Mouse (Mus musculus): ENCODE data around the gene Tsr3. TPM values are rescaled to one million over a fixed set of nuclear protein-coding genes. Genes with fewer than 3 reads are reported as not detected.
A peak's percentile ranks its signal among the peaks of the same experiment; 100 is the strongest.

Tsr3 gene
- polyA plus RNA-seq (2014; fragmentation: Nextera tagmentation; extraction: Ambion mirVana), result 32.1 and 33.6 TPM in 2 replicates

- under 1% methylated on average over 80 of the region's 80 CpGs for WGBS (ENCODE audit: insufficient replicate concordance)
- H3K9ac ChIP-seq (ENCODE audit: low read depth, low read length), result peak within 1 kb of the TSS; percentile 91
- peak within 1 kb of the TSS; percentile 63 for H3K27ac ChIP-seq (ENCODE audit: low read depth, low read length)
- ATAC-seq (replicated peaks; ENCODE audit: insufficient number of reproducible peaks, low FRiP score, low TSS enrichment), result 0 out of 2 replicates have a peak, but pooled peaks have one; percentile 70
- H3K4me2 ChIP-seq, result peak within 1 kb of the TSS; percentile 94
- H3K4me3 ChIP-seq (ENCODE audit: low read depth, low read length), result peak within 1 kb of the TSS; percentile 87
- H3K36me3 ChIP-seq (ENCODE audit: control insufficient read depth, insufficient read depth, low read length), result peaks cover 9% of the 10 kb centered on the region
- H3K9me3 ChIP-seq (replicated peaks; ENCODE audit: control insufficient read depth, low read length), result no peaks in the 10 kb centered on the region
- peaks cover 15% of the 10 kb centered on the region for H3K4me1 ChIP-seq (ENCODE audit: control insufficient read depth, insufficient read depth, low read length)
- H3K27me3 ChIP-seq (ENCODE audit: control insufficient read depth, insufficient read depth, low read length), result no peaks in the 10 kb centered on the region
These were observed at the start of gene Tsr3, which contains the start of gene Gnptg for GRCm38 (mm10) chr17:25239695-25240636. Gene Tsr3 (plus strand): TSS chr17:25240170. Gene Gnptg (minus strand): TSS chr17:25240124.

DNA sequence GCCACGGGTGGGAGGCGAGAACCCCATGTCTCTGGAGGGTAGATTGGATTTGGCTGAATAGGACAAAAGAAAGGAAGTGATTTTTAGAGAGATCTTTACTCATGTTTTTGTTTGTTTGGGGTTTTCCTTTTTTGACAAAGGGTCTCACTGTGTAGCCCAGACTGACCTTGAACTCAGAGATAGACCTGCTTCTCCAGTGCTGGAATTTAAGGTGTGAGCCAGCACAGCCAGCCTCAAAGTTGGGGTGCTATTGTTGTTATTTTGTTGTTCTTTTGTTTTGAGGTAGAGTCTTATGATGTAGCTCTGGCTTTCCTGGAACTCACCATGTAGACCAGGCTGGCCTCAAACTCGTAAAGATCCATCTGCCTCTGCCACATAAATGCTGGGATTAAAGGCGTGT lies 37.6 kb upstream of the Tsr3 start:
- Histone ChIP-seq H3K4me1 (ENCODE audit: control insufficient read depth, insufficient read depth, low read length) (no peaks in the 10 kb centered on the region), H3K9me3 (replicated peaks; ENCODE audit: control insufficient read depth, low read length) (no peaks in the 10 kb centered on the region), H3K4me3 (ENCODE audit: low read depth, low read length) (no peak overlapping the region), H3K9ac (ENCODE audit: low read depth, low read length) (no peak overlapping the region), H3K27ac (ENCODE audit: low read depth, low read length) (no peak overlapping the region), H3K27me3 (ENCODE audit: control insufficient read depth, insufficient read depth, low read length) (no peaks in the 10 kb centered on the region), H3K36me3 (ENCODE audit: control insufficient read depth, insufficient read depth, low read length) (peaks cover 27% of the 10 kb centered on the region), H3K4me2 (no peak overlapping the region)
- ATAC-seq (replicated peaks; ENCODE audit: insufficient number of reproducible peaks, low FRiP score, low TSS enrichment), result no peak
- WGBS (ENCODE audit: insufficient replicate concordance), result 87% methylated on average over 4 of the region's 4 CpGs

DNA sequence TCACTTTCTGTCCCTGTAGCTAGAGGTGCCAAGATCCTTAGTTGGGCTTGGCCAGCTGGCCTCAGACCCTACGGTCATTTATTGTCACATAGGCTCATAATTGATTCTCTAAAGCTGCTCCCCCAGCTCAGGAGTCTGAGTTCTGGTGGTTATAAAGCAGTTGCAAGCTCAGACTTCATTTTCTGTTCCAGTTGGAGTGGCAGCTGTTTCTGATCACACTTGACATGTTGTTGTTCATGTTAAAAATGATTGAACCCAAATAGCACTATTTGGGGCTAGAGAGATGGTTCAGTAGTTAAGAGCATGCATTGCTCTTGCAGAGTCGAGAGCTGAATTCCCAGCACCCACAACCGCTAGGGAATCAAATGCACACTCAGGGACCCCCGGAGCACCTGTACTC lies 30.0 kb upstream of the Tsr3 start:
- H3K36me3 ChIP-seq (ENCODE audit: control insufficient read depth, insufficient read depth, low read length), result peaks cover 31% of the 10 kb centered on the region
- H3K27ac ChIP-seq (ENCODE audit: low read depth, low read length), result no peak overlapping the region
- H3K4me1 ChIP-seq (ENCODE audit: control insufficient read depth, insufficient read depth, low read length), result no peaks in the 10 kb centered on the region
- ATAC-seq (replicated peaks; ENCODE audit: insufficient number of reproducible peaks, low FRiP score, low TSS enrichment), result no peak
- no peaks in the 10 kb centered on the region for H3K27me3 ChIP-seq (ENCODE audit: control insufficient read depth, insufficient read depth, low read length)
- 91% methylated on average over 4 of the region's 4 CpGs for WGBS (ENCODE audit: insufficient replicate concordance)
- H3K9me3 ChIP-seq (replicated peaks; ENCODE audit: control insufficient read depth, low read length), result no peaks in the 10 kb centered on the region
- no peak overlapping the region for H3K9ac ChIP-seq (ENCODE audit: low read depth, low read length)
- no peak overlapping the region for H3K4me2 ChIP-seq
- no peak overlapping the region for H3K4me3 ChIP-seq (ENCODE audit: low read depth, low read length)

- Histone ChIP-seq H3K36me3 (ENCODE audit: control insufficient read depth, insufficient read depth, low read length) (peaks cover 25% of the 10 kb centered on the region), H3K4me2 (no peak overlapping the region), H3K9ac (ENCODE audit: low read depth, low read length) (no peak overlapping the region), H3K9me3 (replicated peaks; ENCODE audit: control insufficient read depth, low read length) (no peaks in the 10 kb centered on the region), H3K27me3 (ENCODE audit: control insufficient read depth, insufficient read depth, low read length) (no peaks in the 10 kb centered on the region), H3K4me1 (ENCODE audit: control insufficient read depth, insufficient read depth, low read length) (no peaks in the 10 kb centered on the region), H3K4me3 (ENCODE audit: low read depth, low read length) (no peak overlapping the region), H3K27ac (ENCODE audit: low read depth, low read length) (no peak overlapping the region)
- WGBS (ENCODE audit: insufficient replicate concordance), result 82% methylated on average over 15 of the region's 15 CpGs
- no peak for ATAC-seq (replicated peaks; ENCODE audit: insufficient number of reproducible peaks, low FRiP score, low TSS enrichment)
These were observed 29.1 kb upstream of the Tsr3 start for GRCm38 (mm10) chr17:25210680-25211466.

GRCm38 (mm10) chr17:25211705-25212104 lies 28.3 kb upstream of the Tsr3 start:
- no peak overlapping the region for H3K27ac ChIP-seq (ENCODE audit: low read depth, low read length)
- H3K4me1 ChIP-seq (ENCODE audit: control insufficient read depth, insufficient read depth, low read length), result no peaks in the 10 kb centered on the region
- H3K4me2 ChIP-seq, result no peak overlapping the region
- H3K9me3 ChIP-seq (replicated peaks; ENCODE audit: control insufficient read depth, low read length), result no peaks in the 10 kb centered on the region
- no peak for ATAC-seq (replicated peaks; ENCODE audit: insufficient number of reproducible peaks, low FRiP score, low TSS enrichment)
- peaks cover 26% of the 10 kb centered on the region for H3K36me3 ChIP-seq (ENCODE audit: control insufficient read depth, insufficient read depth, low read length)
- WGBS (ENCODE audit: insufficient replicate concordance), result 71% methylated on average over 4 of the region's 4 CpGs
- H3K4me3 ChIP-seq (ENCODE audit: low read depth, low read length), result no peak overlapping the region
- no peak overlapping the region for H3K9ac ChIP-seq (ENCODE audit: low read depth, low read length)
- no peaks in the 10 kb centered on the region for H3K27me3 ChIP-seq (ENCODE audit: control insufficient read depth, insufficient read depth, low read length)

GRCm38 (mm10) chr17:25215431-25215830 lies 24.5 kb upstream of the Tsr3 start:
- H3K27ac ChIP-seq (ENCODE audit: low read depth, low read length), result no peak overlapping the region
- no peak for ATAC-seq (replicated peaks; ENCODE audit: insufficient number of reproducible peaks, low FRiP score, low TSS enrichment)
- no peaks in the 10 kb centered on the region for H3K27me3 ChIP-seq (ENCODE audit: control insufficient read depth, insufficient read depth, low read length)

GRCm38 (mm10) chr17:25218967-25219366 lies 21.0 kb upstream of the Tsr3 start:
- Histone ChIP-seq H3K9me3 (replicated peaks; ENCODE audit: control insufficient read depth, low read length) (no peaks in the 10 kb centered on the region), H3K4me2 (no peak overlapping the region), H3K9ac (ENCODE audit: low read depth, low read length) (no peak overlapping the region), H3K36me3 (ENCODE audit: control insufficient read depth, insufficient read depth, low read length) (peaks cover 5% of the 10 kb centered on the region; the same call in 1 of the 2 replicates), H3K27me3 (ENCODE audit: control insufficient read depth, insufficient read depth, low read length) (no peaks in the 10 kb centered on the region), H3K4me3 (ENCODE audit: low read depth, low read length) (no peak overlapping the region), H3K27ac (ENCODE audit: low read depth, low read length) (no peak overlapping the region), H3K4me1 (ENCODE audit: control insufficient read depth, insufficient read depth, low read length) (peaks cover 3% of the 10 kb centered on the region)
- ATAC-seq (replicated peaks; ENCODE audit: insufficient number of reproducible peaks, low FRiP score, low TSS enrichment), result no peak
- WGBS (ENCODE audit: insufficient replicate concordance), result 80% methylated on average over 9 of the region's 9 CpGs

More at GRCm38 (mm10) chr17:25215431-25215830, 24.5 kb upstream of the Tsr3 start:
- no peak overlapping the region for H3K4me3 ChIP-seq (ENCODE audit: low read depth, low read length)
- WGBS (ENCODE audit: insufficient replicate concordance), result 86% methylated on average over 3 of the region's 3 CpGs
- H3K4me2 ChIP-seq, result no peak overlapping the region
- H3K9me3 ChIP-seq (replicated peaks; ENCODE audit: control insufficient read depth, low read length), result no peaks in the 10 kb centered on the region
- H3K9ac ChIP-seq (ENCODE audit: low read depth, low read length), result no peak overlapping the region
- peaks cover 12% of the 10 kb centered on the region for H3K36me3 ChIP-seq (ENCODE audit: control insufficient read depth, insufficient read depth, low read length)
- H3K4me1 ChIP-seq (ENCODE audit: control insufficient read depth, insufficient read depth, low read length), result no peaks in the 10 kb centered on the region

GRCm38 (mm10) chr17:25219492-25220295 lies 20.3 kb upstream of the Tsr3 start:
- ATAC-seq (replicated peaks; ENCODE audit: insufficient number of reproducible peaks, low FRiP score, low TSS enrichment), result no peak
- Histone ChIP-seq H3K9ac (ENCODE audit: low read depth, low read length) (no peak overlapping the region), H3K4me3 (ENCODE audit: low read depth, low read length) (no peak overlapping the region), H3K4me1 (ENCODE audit: control insufficient read depth, insufficient read depth, low read length) (peaks cover 3% of the 10 kb centered on the region), H3K27ac (ENCODE audit: low read depth, low read length) (no peak overlapping the region), H3K36me3 (ENCODE audit: control insufficient read depth, insufficient read depth, low read length) (peaks cover 2% of the 10 kb centered on the region; the same call in 1 of the 2 replicates), H3K4me2 (no peak overlapping the region), H3K27me3 (ENCODE audit: control insufficient read depth, insufficient read depth, low read length) (no peaks in the 10 kb centered on the region), H3K9me3 (replicated peaks; ENCODE audit: control insufficient read depth, low read length) (no peaks in the 10 kb centered on the region)
- 90% methylated on average over 15 of the region's 15 CpGs for WGBS (ENCODE audit: insufficient replicate concordance)
